Mouse (Mus musculus) frontal cortex, postnatal 10 days (tissue): ENCODE data around the gene Ninj2.

ENCODE experiments used
- DNase-seq, 2 experiments: peaks; one replicate each; pipeline ENCODE4 v3.0.0; 2022; ENCODE audit warnings: low spot score in 2 of 2, mixed read lengths in 1 of 2

Gene Ninj2

GRCm38 (mm10) chr6:120134748-120135147, 41.6 kb downstream of the Ninj2 start:
- DNase-seq: no peak

- no peak for DNase-seq
These were observed 52.3 kb downstream of the Ninj2 start for GRCm38 (mm10) chr6:120145439-120145838.

DNA sequence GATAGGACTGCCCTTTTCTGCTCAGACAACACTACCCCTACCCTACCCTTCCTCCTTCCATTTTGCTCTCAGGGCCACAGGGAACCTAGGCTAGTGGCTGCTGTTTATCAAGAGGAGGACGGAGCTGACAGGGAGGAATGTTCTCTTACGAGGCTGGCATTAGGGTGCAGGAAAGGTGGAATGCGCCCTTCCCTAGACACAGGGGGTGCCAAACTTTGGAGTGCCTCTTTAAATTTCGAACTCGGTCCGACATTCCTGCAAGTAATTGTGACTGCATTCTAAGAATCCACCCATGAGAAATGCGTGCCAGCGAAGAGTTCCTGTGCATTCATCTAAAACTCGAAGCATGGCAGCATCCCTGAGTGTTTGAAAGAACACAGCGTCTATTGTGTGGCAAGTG, 53.5 kb downstream of the Ninj2 start:
- DNase-seq: no peak

DNA sequence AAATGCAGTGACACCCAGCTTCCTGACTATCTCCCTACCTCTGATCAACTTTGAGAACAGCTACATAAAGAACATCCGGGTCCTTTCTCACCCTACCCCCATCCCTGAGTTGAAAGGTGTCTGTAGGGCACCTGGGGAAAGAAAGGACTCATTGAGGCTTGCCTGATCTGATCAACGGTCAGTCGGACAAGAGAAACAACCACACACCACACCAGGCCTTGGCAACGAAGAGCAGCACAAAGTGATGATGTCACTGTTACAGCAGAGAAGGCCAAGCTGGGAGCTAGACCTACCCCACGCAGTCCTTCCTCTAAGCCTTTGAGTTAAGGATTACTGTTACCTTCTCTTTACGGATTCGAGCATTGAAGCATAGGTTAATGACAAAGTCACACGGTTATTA, 54.3 kb downstream of the Ninj2 start:
- no peak for DNase-seq

DNA sequence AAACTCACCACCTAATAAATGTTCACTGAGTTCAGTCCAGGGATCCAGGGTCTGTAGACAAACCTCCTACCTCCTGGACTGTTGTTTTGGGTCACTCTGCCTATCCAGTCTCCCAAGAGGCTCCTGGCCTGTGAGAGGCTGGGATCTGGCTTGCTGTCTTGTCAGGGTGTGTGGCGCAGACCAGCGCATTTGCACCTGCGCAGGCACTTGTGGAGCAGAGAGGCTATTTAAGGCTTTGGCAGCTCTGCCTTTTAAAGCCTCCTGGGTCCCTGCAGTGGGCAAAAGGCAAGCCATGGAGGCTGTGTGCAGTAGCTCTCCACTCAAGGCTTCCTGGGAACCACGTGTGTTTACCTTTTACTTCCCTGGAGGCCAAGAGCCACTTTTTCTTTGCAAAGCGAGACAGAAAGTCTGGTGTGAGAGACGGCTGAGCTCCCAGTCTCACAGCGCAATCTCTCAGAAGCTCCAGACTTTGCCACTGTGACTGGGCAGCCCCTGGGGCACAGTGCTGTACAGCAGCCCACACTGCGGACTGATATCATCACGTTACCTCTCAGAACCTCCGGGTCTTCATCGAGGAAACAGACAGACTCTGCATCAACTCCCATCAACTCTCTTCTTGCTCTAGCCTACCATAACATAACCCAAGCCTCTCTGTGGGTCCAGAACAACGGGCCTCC, 55.7 kb downstream of the Ninj2 start:
- no peak for DNase-seq

DNA sequence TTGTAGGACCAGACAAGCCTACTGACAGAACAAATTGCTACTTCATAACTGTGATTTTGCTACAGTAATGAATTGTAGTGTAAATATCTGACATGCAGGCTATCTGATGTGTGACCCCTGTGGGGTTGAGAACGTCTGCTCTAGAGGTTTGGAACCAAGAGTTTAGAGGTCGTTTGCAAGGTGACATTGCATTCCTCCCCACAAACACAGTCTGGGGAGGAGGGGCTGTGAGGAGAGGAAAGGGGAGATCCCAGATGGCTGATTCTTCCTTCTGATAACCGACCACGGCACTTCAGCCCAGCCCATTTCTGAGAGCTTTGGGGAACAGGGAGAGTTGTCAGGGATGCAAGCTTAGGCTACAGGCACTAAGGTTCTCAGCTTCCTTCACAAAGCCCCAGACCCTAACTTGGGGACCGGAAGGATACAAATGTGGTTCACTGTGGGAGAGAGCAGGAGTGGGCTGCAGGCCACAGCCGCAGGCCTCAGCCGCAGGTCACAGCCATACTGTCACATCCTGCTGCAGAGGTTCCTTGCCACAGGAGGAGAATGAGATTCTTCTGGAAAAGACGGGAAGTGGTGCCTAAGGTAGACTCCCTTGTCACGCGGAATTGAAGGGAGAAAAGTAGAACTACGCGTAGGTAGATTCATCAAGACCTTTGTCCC, 56.4 kb downstream of the Ninj2 start:
- no peak for DNase-seq

GRCm38 (mm10) chr6:120150206-120150605, 57.1 kb downstream of the Ninj2 start:
- no peak for DNase-seq

DNA sequence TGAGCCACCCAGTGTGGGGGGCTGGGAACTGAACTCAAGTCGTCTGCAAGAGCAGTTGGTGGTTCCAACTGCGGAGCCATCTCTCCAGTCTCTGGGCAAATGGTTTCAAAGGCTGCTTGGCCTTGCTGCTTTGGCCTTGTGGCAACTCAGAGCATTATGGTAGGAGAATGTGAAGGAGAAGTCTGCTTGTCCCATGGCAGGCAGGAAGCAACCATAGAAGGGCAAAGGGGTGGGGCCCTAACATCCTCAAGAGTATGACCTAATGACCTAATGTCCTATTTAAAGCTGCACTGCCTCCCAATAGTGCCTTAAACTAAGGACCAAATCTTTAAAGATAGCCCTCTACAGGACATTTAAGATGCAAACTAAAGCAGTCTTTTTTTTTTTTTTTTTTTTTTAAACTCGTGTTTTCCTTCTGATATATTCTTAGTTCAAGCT, 58.5 kb downstream of the Ninj2 start:
- DNase-seq: no peak

DNA sequence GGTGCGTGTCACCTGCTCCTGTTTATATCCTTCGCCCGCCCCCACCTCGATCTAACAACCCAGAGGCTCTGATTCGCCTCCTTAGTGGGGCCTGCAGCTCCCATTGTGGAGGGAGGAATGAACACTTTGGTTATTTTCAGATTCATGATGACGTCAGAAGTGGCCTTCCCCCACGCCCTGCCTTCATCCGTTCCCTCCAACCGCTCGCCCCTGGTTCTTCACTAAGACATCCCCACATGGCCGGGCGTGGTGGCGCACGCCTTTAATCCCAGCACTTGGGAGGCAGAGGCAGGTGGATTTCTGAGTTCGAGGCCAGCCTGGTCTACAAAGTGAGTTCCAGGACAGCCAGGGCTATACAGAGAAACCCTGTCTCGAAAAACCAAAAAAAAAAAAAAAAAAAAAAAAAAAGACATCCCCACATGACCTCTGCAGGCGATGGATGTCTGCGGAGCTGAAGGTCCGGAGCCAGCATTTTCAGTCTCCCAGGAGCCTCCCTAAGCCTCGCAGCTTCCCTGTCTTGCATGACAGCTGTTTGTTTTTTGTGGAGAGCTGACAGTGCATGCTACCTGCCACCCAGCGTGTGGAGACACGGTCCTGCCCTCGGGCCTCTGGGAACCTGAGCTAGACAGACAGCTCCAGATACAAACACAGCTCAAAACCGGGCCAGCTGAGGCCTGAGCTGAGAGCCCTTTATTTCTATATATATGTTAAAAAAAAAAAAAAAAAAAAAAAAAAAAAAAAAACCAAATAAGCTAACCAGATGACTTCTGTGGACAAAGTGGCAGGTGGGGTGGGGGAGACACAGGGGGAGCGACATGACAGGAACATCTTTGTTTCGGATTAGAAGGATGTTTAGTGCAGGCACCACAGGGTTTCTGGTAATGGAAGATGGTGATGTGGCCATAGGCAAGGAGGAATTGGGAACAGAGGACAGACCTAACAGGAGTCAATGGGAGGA, 59.9 kb downstream of the Ninj2 start:
- no peak for DNase-seq

- peak in 1 of 2 experiments; percentile 39 for DNase-seq
These were observed 61.6 kb downstream of the Ninj2 start for GRCm38 (mm10) chr6:120154526-120155309.

GRCm38 (mm10) chr6:120155510-120155909, 62.4 kb downstream of the Ninj2 start:
- DNase-seq: no peak

GRCm38 (mm10) chr6:120157479-120157878, 64.3 kb downstream of the Ninj2 start:
- DNase-seq: no peak

GRCm38 (mm10) chr6:120159133-120159901, 66.2 kb downstream of the Ninj2 start:
- DNase-seq: peak; percentile 62 to 65

GRCm38 (mm10) chr6:120162928-120163327, 69.8 kb downstream of the Ninj2 start:
- DNase-seq: no peak

DNA sequence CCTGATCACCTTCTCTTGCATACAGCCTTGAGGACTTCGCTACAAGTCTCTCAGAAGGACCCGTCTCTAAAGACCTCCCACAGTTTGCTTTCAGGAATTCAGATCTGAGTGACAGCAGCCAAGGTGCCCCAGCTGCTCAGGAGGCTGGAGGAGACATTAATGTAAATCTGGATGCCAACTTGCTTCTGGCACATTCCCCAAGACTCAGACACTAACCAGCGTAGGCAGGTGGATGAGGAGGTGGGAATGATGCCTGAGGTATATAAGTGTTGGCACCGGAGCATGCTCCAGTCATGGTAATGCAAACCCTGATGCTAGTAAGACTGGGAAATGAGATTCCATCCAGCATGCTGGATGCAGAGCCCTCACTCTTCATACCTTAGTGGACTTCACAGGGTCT, 71.6 kb downstream of the Ninj2 start:
- DNase-seq: no peak

DNA sequence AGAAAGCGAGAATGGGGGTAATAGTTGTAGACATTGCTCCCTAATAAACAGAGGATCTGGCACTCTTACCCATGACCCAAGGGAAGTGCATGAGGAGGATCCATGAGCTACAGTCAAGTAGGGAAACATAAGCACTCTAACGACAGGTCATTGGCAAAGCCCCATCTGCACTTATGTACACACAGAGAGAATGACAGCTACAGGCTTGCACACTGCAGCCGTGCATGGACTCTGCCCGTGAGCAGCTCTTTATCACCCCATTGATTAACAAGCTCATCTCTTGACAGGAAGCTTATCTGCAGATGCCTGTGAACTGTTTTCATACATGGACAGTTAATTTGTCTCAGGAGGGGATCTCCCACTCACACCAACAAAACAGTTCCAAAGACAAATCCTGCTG, 74.4 kb downstream of the Ninj2 start:
- DNase-seq: no peak

DNA sequence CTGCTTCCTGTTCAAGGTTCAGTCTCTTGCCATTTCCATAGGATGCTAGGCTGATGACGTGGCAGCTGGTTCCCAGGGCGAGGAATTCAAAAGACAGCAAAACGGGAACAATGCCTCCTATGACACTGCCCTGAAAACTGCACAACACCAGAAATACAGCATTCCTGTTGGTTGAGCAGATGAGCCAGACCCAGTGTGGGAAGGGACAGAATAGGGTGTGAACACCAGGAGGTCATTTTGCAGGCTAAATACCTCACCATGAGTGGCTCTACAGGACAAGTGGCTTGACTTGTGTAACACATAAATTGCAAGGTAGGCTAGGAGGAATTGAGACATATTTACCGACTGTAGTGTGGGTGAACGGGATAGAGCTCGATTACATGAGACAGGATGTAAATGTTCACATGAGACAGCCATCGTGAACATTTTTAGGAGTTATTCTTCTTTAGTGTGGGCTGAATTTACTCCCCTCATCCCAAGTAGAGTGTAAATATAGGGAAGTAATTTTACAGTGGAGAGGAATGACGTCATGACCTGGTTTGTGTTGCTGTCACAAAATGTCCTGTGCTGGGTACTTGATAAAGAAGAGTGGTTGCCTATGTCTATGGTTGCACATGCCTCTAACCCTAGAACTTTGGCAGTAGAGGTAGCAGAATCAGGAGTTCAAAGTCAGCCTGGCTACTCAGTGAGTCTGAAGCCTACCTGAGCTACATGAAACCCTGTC, 79.3 kb downstream of the Ninj2 start:
- no peak for DNase-seq

- DNase-seq: no peak
These were observed 81.0 kb downstream of the Ninj2 start for GRCm38 (mm10) chr6:120174028-120174601.

GRCm38 (mm10) chr6:120174602-120175115, 81.5 kb downstream of the Ninj2 start:
- DNase-seq: no peak

DNA sequence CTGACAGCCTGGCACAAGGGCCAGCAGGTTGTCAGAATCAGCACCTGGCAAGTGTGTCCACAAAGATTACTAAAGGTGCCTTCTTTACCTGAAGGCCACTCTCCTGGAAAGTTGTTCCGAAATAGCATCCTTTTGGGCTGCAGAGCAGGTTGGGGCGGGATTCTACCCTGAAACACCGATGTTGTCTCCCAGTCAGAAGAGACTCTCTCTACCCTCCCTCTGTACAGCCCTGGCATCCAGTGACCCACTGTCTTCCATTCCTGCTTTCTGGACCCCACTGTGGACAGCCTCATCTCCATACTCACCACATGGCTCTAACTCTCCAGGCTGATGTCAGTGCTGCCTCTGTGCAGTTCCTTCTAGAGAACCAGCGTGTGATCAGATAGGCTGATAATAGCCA, 82.5 kb downstream of the Ninj2 start:
- no peak for DNase-seq
